Mouse (Mus musculus) E14TG2a.4 (cell line): ENCODE data around the gene Frrs1l.

Experiments
- CTCF ChIP-seq: conservative IDR thresholded peaks from 2 replicates; pipeline ENCODE4 v1.5.1; 2014; ENCODE audit warnings: low read length
- NANOG ChIP-seq: IDR thresholded peaks from 2 replicates; pipeline ENCODE4 v1.6.1; 2014; ENCODE audit warnings: borderline replicate concordance, low read length, mixed read lengths
- POU5F1 ChIP-seq: IDR thresholded peaks from 2 replicates; pipeline ENCODE4 v1.6.1; 2014; ENCODE audit warnings: low read length, borderline replicate concordance

DNA sequence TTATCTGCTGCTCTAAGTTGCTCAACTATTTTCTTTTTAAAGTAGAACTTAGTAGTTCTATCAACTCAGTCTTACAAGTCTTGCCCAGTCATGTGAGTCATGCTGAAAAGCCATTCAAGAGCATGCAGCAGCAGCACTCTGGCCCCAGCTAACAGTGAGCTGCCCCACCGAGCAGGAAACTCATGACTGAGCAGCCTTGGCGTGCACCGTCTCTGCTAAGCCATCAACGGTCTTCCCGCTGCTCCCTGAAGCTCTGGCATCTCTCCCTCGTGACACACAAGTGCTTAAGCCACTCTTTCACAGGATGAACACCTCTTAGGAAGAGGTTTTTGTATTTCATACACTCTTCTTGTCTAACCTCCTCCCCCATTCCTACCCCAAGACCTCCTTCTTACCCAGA, 53.1 kb downstream of the Frrs1l start:
- TF ChIP-seq CTCF (no peak), NANOG (no peak), POU5F1 (no peak)
